Mouse (Mus musculus): ENCODE results near the gene Nrd1.

- TF ChIP-seq CTCF (IDR thresholded peaks at IDR 0.05 in 2 of 3, conservative IDR thresholded peaks at IDR 0.05 in 1 of 3; ENCODE audit: control insufficient read depth in 1 of 3, insufficient read depth in 1 of 3, low read depth in 2 of 3, low read length in 3 of 3, poor library complexity in 1 of 3, severe bottlenecking in 1 of 3) (no peak), RAD21 (IDR thresholded peaks at IDR 0.05; ENCODE audit: low read depth, low read length) (no peak), ETS1 (IDR thresholded peaks at IDR 0.05; ENCODE audit: low read depth, low read length) (no peak), NELFE (IDR thresholded peaks at IDR 0.05; ENCODE audit: low read depth, low read length) (no peak), POLR2A (IDR thresholded peaks at IDR 0.05; ENCODE audit: control insufficient read depth in 1 of 2, insufficient read depth in 1 of 2, low read depth in 1 of 2, low read length in 2 of 2, poor library complexity in 1 of 2) (no peak), EP300 (IDR thresholded peaks at IDR 0.05; ENCODE audit: low read depth in 1 of 2, low read length in 2 of 2) (no peak), TAL1 (IDR thresholded peaks at IDR 0.05; ENCODE audit: low read length) (no peak), USF1 (IDR thresholded peaks at IDR 0.05; ENCODE audit: low read depth, low read length) (no peak), SMC3 (IDR thresholded peaks at IDR 0.05; ENCODE audit: low read depth, low read length) (no peak), NRF1 (IDR thresholded peaks at IDR 0.05; ENCODE audit: insufficient read depth, low read depth, low read length, poor library complexity, severe bottlenecking) (no peak), POLR2AphosphoS2 (IDR thresholded peaks at IDR 0.05; ENCODE audit: low read length) (no peak), ZC3H11A (IDR thresholded peaks at IDR 0.05; ENCODE audit: low read depth, low read length) (no peak)
These were observed 72.8 kb downstream of the Nrd1 start for GRCm38 (mm10) chr4:109073296-109073695.

Measured in MEL (cell line).